ENCODE assay signal across 9 mouse cellular contexts in genomic region chr8:117626040-117626838, GRCm38 (mm10). TPM values are rescaled to one million over a fixed set of nuclear protein-coding genes. Genes with fewer than 3 reads are reported as not detected.
DNase-seq lines count a peak whose midpoint lies in the region; ATAC-seq and TF ChIP-seq lines count a peak whose summit lies in the region.
"Had no signal": no experiment of that assay in that cellular context is flagged by ENCODE, and none has a peak within 500 bp of the region (broad histone marks: within the 10 kb centered on the region; RNA-seq: fewer than 3 reads in every experiment).

No protein-coding gene starts in this region.

- no peaks in the 10 kb centered on the region for H3K9me3 ChIP-seq in ES-E14 (ENCODE audit: control insufficient read depth, insufficient read depth, low read depth, low read length)
- no peaks in the 10 kb centered on the region for H3K9me3 ChIP-seq in lung, embryonic 16.5 days (ENCODE audit: control insufficient read depth, low read length)

- peak; percentile 66 to 72 for DNase-seq in B cell, adult 2 months
- peak; percentile 60 for DNase-seq in ES-E14 (ENCODE audit: low read depth, low spot score)
- peak; percentile 52 for DNase-seq in cerebellum, adult 9-11 months
- DNase-seq in frontal cortex, postnatal 14 days (ENCODE audit: low spot score in 2 of 2), result peak; percentile 18 to 54
- DNase-seq in kidney, postnatal 36 days, result peak; percentile 29 to 62
- peak; percentile 63 for DNase-seq in right cerebral cortex, adult 2 months (ENCODE audit: low spot score in 2 of 2)
- DNase-seq in gastrocnemius, adult 18-20 months (ENCODE audit: low spot score), result no peak

- no peaks in the 10 kb centered on the region for H3K27me3 ChIP-seq in lung, embryonic 16.5 days (ENCODE audit: control insufficient read depth, insufficient read depth, low read depth, low read length)
- H3K27me3 ChIP-seq: limb, embryonic 12.5 days had no signal

- no peak overlapping the region for H3K27ac ChIP-seq in ES-E14 (ENCODE audit: insufficient read depth, low read depth, low read length, poor library complexity, severe bottlenecking)
- H3K27ac ChIP-seq in lung, embryonic 16.5 days (ENCODE audit: low read length), result no peak overlapping the region
- H3K27ac ChIP-seq: limb, embryonic 12.5 days had no signal

- H3K4me3 ChIP-seq in ES-E14 (ENCODE audit: insufficient read depth in 1 of 2, low read depth in 1 of 2, low read length in 2 of 2, poor library complexity in 1 of 2, severe bottlenecking in 1 of 2), result no peak overlapping the region
- H3K4me3 ChIP-seq in lung, embryonic 16.5 days (ENCODE audit: low read length), result no peak overlapping the region
- H3K4me3 ChIP-seq: limb, embryonic 12.5 days had no signal

- in situ Hi-C loops in ES-E14 (cut with MboI; ENCODE audit: low sequenced_read_pairs in 2 of 2, unreplicated experiment in 2 of 2), result no loop called here

- peaks cover 3% of the 10 kb centered on the region; the same call in 1 of the 2 replicates for H3K36me3 ChIP-seq in ES-E14 (ENCODE audit: control insufficient read depth, insufficient read depth, low read length, poor library complexity, severe bottlenecking)
- no peaks in the 10 kb centered on the region for H3K36me3 ChIP-seq in lung, embryonic 16.5 days (ENCODE audit: control insufficient read depth, insufficient read depth, low read length)
- H3K36me3 ChIP-seq: limb, embryonic 12.5 days had no signal

- no peak overlapping the region for H3K4me2 ChIP-seq in lung, embryonic 16.5 days (ENCODE audit: low read depth, low read length)
- H3K4me2 ChIP-seq: limb, embryonic 12.5 days had no signal

- H3K9ac ChIP-seq in ES-E14 (ENCODE audit: insufficient read depth, low read depth, low read length, poor library complexity, severe bottlenecking), result no peak overlapping the region
- no peak overlapping the region for H3K9ac ChIP-seq in lung, embryonic 16.5 days (ENCODE audit: low read length)
- H3K9ac ChIP-seq: limb, embryonic 12.5 days had no signal

- peak; percentile 36; the same call in 1 of the 2 replicates for ATAC-seq in lung, embryonic 16.5 days (ENCODE audit: low read depth)

- WGBS in lung, embryonic 16.5 days, result 66% methylated on average over 14 of the region's 14 CpGs

- no peaks in the 10 kb centered on the region for H3K4me1 ChIP-seq in ES-E14 (ENCODE audit: control insufficient read depth in 2 of 2, insufficient read depth in 2 of 2, low read length in 2 of 2, poor library complexity in 1 of 2)
- H3K4me1 ChIP-seq in lung, embryonic 16.5 days (replicated peaks; ENCODE audit: control insufficient read depth, insufficient read depth, low read length), result no peaks in the 10 kb centered on the region
- H3K4me1 ChIP-seq: limb, embryonic 12.5 days had no signal

TF ChIP-seq in ES-E14, 5 proteins besides CTCF, POLR2A, EP300 and RAD21:
- TF ChIP-seq CHD2 (IDR thresholded peaks at IDR 0.05; ENCODE audit: low read depth, low read length), result no peak
- no peak for TF ChIP-seq MAFK (IDR thresholded peaks at IDR 0.05; ENCODE audit: insufficient read depth, low read depth, low read length)
- TF ChIP-seq ZC3H11A (IDR thresholded peaks at IDR 0.05; ENCODE audit: borderline replicate concordance, low read depth, low read length), result 0 out of 2 replicates have a peak, but pooled peaks have one; percentile 6

RNA-seq across cellular contexts. Expression of gene Sdr42e1, which starts 47.2 kb away (rescaled TPM):
- total RNA-seq in ES-E14 (2012; rRNA removed), result 1.7 and 2.5 TPM in 2 replicates
- polyA plus RNA-seq in lung, embryonic 16.5 days (2015; fragmentation: Nextera tagmentation; extraction: Ambion mirVana), result 4.0 and 4.2 TPM in 2 replicates
- total RNA-seq in gastrocnemius, adult 18-20 months (2021), result under 1 TPM; 0.25 to 0.40 TPM
